Mouse (Mus musculus): Measurements from ENCODE around the gene Kazn. TPM values are rescaled to one million over a fixed set of nuclear protein-coding genes. Genes with fewer than 3 reads are reported as not detected.

Gene Kazn
- total and polyA plus RNA-seq, 2 experiments from 2014 or later, result 20.9 to 78.3 TPM

DNA sequence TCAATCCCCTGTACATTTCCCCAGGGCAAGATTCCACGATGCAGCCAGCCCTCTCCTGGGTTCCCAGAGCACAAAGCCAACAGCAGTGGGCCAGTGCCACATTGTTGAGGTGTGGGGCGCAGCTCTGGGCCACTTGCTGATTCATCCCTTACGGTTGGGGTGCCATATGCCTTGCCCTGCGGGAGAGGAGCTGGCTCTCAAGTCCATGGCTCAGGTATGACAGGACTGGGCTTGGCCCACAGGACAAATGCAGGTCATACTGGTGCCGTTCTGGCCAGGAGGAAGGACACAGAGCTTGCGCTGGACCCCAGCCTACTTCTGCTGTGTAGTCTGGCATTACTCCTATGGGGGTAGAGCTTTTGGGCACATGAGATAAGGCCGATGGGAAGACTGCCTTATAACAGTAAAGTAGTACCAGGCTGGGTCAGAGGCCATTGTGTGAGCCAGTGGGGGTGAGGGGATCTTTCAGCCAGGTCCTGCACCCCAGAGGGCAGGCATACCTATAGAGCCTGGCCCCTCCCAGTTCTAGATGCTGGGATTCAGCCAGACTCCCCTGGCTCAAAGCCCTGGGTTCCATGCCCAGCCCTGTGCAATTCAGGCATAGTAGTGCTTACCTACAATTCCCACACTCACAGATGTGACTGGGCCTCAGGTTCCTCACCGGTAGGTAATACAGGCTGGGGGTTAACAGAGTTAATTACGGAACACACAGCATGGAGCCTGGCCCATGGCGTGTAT, 102.3 kb downstream of the Kazn start:
- Histone ChIP-seq H3K4me3 (ENCODE audit: low read length) (no peak overlapping the region), H3K9me3 (ENCODE audit: low read length) (no peaks in the 10 kb centered on the region), H3K27ac (no peak overlapping the region), H3K36me3 (ENCODE audit: insufficient read depth, low read length) (no peaks in the 10 kb centered on the region), H3K4me2 (ENCODE audit: low read depth, low read length) (no peak overlapping the region), H3K9ac (replicated peaks; ENCODE audit: low read length) (no peak overlapping the region), H3K27me3 (ENCODE audit: insufficient read depth, low read length) (no peaks in the 10 kb centered on the region), H3K4me1 (ENCODE audit: insufficient read depth, low read length) (no peaks in the 10 kb centered on the region)
- ATAC-seq, result peak; percentile 11; the same call in 1 of the 2 replicates
- TF ChIP-seq CTCF (IDR thresholded peaks at IDR 0.05; ENCODE audit: low read depth), result no peak
- no peak for DNase-seq (ENCODE audit: low spot score)
- 65% methylated on average over 10 of the region's 10 CpGs for WGBS

DNA sequence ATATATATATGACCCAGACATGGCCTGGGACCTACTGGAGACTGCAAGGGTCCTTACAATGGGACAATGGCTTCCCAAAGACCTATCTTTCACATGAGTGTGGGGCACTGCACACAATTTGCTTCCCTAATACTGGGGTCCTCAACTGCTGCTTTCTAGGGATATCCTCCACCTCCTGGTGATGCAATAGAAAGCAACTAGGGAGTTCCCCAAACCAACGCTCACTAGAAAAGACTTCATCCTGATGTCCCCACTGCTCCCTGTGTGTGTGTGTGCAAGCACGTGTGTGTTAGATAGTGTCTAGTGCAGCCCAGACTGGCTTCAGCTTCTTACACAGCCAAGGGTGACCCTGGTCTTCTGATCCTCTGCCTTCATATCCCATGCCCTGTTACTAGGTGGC, 103.7 kb downstream of the Kazn start:
- Histone ChIP-seq H3K27ac (no peak overlapping the region), H3K36me3 (ENCODE audit: insufficient read depth, low read length) (no peaks in the 10 kb centered on the region), H3K4me2 (ENCODE audit: low read depth, low read length) (no peak overlapping the region), H3K4me1 (ENCODE audit: insufficient read depth, low read length) (no peaks in the 10 kb centered on the region), H3K4me3 (ENCODE audit: low read length) (no peak overlapping the region), H3K27me3 (ENCODE audit: insufficient read depth, low read length) (no peaks in the 10 kb centered on the region), H3K9me3 (ENCODE audit: low read length) (no peaks in the 10 kb centered on the region), H3K9ac (replicated peaks; ENCODE audit: low read length) (no peak overlapping the region)
- WGBS, result 88% methylated on average over 2 of the region's 2 CpGs
- TF ChIP-seq CTCF (IDR thresholded peaks at IDR 0.05; ENCODE audit: low read depth), result no peak
- ATAC-seq, result no peak
- no peak for DNase-seq (ENCODE audit: low spot score)

DNA sequence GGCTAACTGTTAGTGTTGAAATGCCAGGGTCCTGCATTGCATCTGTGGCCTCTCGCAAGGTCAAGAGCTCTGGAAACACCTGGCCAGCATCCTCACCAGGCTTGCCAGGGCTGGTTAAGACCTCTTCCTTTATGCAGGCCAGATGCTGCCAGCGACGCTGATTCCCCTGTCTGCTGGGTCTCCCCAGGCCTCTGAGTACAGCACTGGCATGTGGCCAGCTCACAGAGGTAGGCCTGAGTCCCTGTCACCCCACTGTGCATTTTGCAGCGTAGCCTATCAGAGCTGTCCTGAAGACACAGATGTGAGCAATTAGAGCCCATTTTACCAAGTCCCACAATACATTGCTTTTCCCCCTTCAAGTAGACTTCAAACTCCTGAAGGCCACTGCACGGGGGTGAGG, 109.0 kb downstream of the Kazn start:
- 44% methylated on average over 5 of the region's 5 CpGs for WGBS
- no peak for TF ChIP-seq CTCF (IDR thresholded peaks at IDR 0.05; ENCODE audit: low read depth)
- Histone ChIP-seq H3K9me3 (ENCODE audit: low read length) (no peaks in the 10 kb centered on the region), H3K9ac (replicated peaks; ENCODE audit: low read length) (no peak overlapping the region), H3K27ac (no peak overlapping the region), H3K36me3 (ENCODE audit: insufficient read depth, low read length) (no peaks in the 10 kb centered on the region), H3K4me3 (ENCODE audit: low read length) (no peak overlapping the region), H3K4me1 (ENCODE audit: insufficient read depth, low read length) (no peaks in the 10 kb centered on the region), H3K4me2 (ENCODE audit: low read depth, low read length) (no peak overlapping the region), H3K27me3 (ENCODE audit: insufficient read depth, low read length) (no peaks in the 10 kb centered on the region)
- DNase-seq (ENCODE audit: low spot score) (no peak), ATAC-seq (no peak)

DNA sequence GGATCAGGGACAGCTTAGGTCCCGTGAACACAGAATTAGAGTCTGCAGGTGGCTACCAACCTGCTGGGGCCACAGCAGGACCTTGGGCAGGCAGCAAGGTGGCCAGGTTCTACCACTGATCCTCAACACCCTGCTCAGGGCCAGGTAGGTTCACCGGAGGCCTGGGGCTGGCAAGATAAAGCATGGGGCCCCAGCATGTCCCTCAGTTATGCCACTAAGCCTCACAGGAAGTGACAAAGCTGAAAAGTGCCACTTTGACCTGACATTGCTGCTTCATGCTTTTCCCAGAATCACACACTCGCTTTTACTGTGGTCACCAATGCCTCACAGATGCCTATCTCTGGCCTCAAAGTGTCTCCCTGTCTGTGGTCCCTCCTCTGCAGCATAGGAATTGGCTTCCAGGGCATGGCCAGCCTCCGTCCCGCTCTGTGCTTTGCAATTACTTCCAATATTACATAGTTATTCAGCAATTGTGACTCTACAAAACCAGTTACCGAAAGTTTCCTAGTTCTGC, 111.9 kb downstream of the Kazn start:
- Histone ChIP-seq H3K9me3 (ENCODE audit: low read length) (no peaks in the 10 kb centered on the region), H3K27ac (no peak overlapping the region), H3K36me3 (ENCODE audit: insufficient read depth, low read length) (no peaks in the 10 kb centered on the region), H3K27me3 (ENCODE audit: insufficient read depth, low read length) (no peaks in the 10 kb centered on the region), H3K4me1 (ENCODE audit: insufficient read depth, low read length) (no peaks in the 10 kb centered on the region), H3K4me2 (ENCODE audit: low read depth, low read length) (no peak overlapping the region), H3K9ac (replicated peaks; ENCODE audit: low read length) (no peak overlapping the region), H3K4me3 (ENCODE audit: low read length) (no peak overlapping the region)
- DNase-seq (ENCODE audit: low spot score), result no peak
- 91% methylated on average over 6 of the region's 6 CpGs for WGBS
- ATAC-seq, result no peak
- TF ChIP-seq CTCF (IDR thresholded peaks at IDR 0.05; ENCODE audit: low read depth), result no peak

DNA sequence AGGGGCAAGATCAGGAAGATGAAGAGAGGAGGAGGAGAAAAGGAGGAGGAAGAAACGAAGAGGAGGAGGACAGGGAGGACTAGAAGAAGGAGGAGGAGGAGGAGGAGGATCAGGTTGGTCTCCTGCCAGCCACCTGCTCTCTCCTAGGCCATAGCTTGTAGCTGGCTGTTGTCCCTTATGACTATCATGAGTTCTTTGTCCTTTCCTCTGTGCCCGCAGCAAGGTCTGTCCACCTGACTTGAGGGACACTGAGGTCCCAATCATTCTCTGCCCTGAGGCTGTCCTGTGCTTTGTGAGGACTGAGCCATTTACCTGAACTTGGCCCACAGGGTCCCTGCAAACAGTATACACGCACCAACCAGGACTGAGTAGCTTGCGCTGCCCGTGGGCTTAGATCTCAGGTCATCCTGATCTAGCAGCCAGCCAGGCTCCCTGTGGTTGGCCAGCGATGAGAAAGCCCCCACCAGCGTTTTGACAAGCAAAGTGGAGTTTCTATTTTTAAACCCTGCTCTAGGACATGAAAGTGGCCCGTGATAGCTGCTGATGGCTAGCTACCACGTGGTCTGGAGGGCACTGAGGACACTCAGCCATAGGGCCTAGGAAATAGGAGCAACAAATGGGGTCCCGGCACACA, 112.4 kb downstream of the Kazn start:
- Histone ChIP-seq H3K4me1 (ENCODE audit: insufficient read depth, low read length) (no peaks in the 10 kb centered on the region), H3K4me3 (ENCODE audit: low read length) (no peak overlapping the region), H3K9ac (replicated peaks; ENCODE audit: low read length) (no peak overlapping the region), H3K36me3 (ENCODE audit: insufficient read depth, low read length) (no peaks in the 10 kb centered on the region), H3K9me3 (ENCODE audit: low read length) (no peaks in the 10 kb centered on the region), H3K27ac (no peak overlapping the region), H3K4me2 (ENCODE audit: low read depth, low read length) (no peak overlapping the region), H3K27me3 (ENCODE audit: insufficient read depth, low read length) (no peaks in the 10 kb centered on the region)
- no peak for TF ChIP-seq CTCF (IDR thresholded peaks at IDR 0.05; ENCODE audit: low read depth)
- 72% methylated on average over 10 of the region's 10 CpGs for WGBS
- ATAC-seq (no peak), DNase-seq (ENCODE audit: low spot score) (no peak)

DNA sequence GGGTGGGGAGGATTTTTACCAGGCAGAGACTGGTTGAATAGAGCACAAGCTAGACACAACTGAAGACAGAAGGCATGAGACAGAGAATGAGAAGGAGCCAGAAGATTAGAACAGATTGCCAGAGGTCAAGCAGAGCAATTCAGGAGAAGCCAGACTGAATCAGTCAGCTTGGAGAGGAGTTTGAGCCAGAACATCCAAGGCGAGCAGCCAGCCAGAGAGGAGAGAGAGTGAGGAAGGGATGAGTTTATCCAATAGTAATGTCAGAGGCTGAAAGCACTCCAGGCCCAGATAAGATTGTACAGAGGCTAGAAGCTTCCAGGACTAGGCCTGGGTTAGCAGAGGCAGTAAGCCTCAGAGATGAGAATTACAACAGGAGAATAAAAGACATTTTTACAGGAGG, 118.0 kb downstream of the Kazn start:
- no peak overlapping the region for H3K4me2 ChIP-seq (ENCODE audit: low read depth, low read length)
- H3K36me3 ChIP-seq (ENCODE audit: insufficient read depth, low read length), result no peaks in the 10 kb centered on the region
- H3K4me3 ChIP-seq (ENCODE audit: low read length), result no peak overlapping the region
- DNase-seq (ENCODE audit: low spot score), result no peak
- 42% methylated on average over 1 of the region's 1 CpGs for WGBS
- no peaks in the 10 kb centered on the region for H3K4me1 ChIP-seq (ENCODE audit: insufficient read depth, low read length)
- no peak overlapping the region for H3K9ac ChIP-seq (replicated peaks; ENCODE audit: low read length)
- H3K27ac ChIP-seq, result no peak overlapping the region
- ATAC-seq, result no peak
- no peaks in the 10 kb centered on the region for H3K27me3 ChIP-seq (ENCODE audit: insufficient read depth, low read length)
- TF ChIP-seq CTCF (IDR thresholded peaks at IDR 0.05; ENCODE audit: low read depth), result no peak
- no peaks in the 10 kb centered on the region for H3K9me3 ChIP-seq (ENCODE audit: low read length)

DNA sequence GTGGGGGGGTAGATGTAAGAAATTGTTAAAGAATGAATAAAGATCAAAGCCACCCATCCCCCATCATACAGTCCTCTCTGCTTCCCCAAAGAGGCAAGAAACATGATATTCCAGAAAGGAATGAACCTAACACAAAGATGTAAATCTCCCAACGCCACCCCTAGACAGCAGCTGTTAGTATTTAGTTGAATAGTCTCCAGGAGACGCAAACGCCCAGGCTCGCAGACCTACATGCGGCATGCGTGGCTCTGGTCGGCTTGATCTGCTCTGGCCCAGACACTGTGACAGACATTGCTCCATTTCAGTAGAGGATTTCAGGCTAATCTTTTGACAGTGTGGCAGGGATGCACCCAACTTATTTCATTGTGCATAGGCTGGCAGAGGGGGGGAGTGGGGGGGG, 120.7 kb downstream of the Kazn start:
- H3K9me3 ChIP-seq (ENCODE audit: low read length), result no peaks in the 10 kb centered on the region
- no peak overlapping the region for H3K9ac ChIP-seq (replicated peaks; ENCODE audit: low read length)
- H3K4me1 ChIP-seq (ENCODE audit: insufficient read depth, low read length), result no peaks in the 10 kb centered on the region
- no peak overlapping the region for H3K4me2 ChIP-seq (ENCODE audit: low read depth, low read length)
- peak; percentile 18; the same call in 1 of the 2 replicates for ATAC-seq
- DNase-seq (ENCODE audit: low spot score), result peak; percentile 39
- H3K27me3 ChIP-seq (ENCODE audit: insufficient read depth, low read length), result no peaks in the 10 kb centered on the region
- H3K36me3 ChIP-seq (ENCODE audit: insufficient read depth, low read length), result no peaks in the 10 kb centered on the region
- WGBS, result 48% methylated on average over 7 of the region's 7 CpGs
- no peak overlapping the region for H3K4me3 ChIP-seq (ENCODE audit: low read length)
- no peak overlapping the region for H3K27ac ChIP-seq
- no peak for TF ChIP-seq CTCF (IDR thresholded peaks at IDR 0.05; ENCODE audit: low read depth)
